9 mouse cellular contexts compared by ENCODE assay signal in genomic region chr2:146958398-146958911, GRCm38 (mm10). TPM values are rescaled to one million over a fixed set of nuclear protein-coding genes. Genes with fewer than 3 reads are reported as not detected.
DNase-seq lines count a peak whose midpoint lies in the region; ATAC-seq and TF ChIP-seq lines count a peak whose summit lies in the region.
"Had no signal": no experiment of that assay in that cellular context is flagged by ENCODE, and none has a peak within 500 bp of the region (broad histone marks: within the 10 kb centered on the region; RNA-seq: fewer than 3 reads in every experiment).

No protein-coding gene starts in this region.

- WGBS in heart, embryonic 11.5 days (ENCODE audit: insufficient replicate concordance): 42% methylated on average over 11 of the region's 11 CpGs
- WGBS in hindbrain, embryonic 11.5 days: 14% methylated on average over 11 of the region's 11 CpGs

- H3K36me3 ChIP-seq in heart, embryonic 11.5 days (ENCODE audit: control insufficient read depth, insufficient read depth, low read length): no peaks in the 10 kb centered on the region
- H3K36me3 ChIP-seq in hindbrain, embryonic 11.5 days (ENCODE audit: control insufficient read depth, insufficient read depth, low read length): no peaks in the 10 kb centered on the region

- no peaks in the 10 kb centered on the region for H3K27me3 ChIP-seq in heart, embryonic 11.5 days (ENCODE audit: control insufficient read depth, insufficient read depth, low read length)
- peaks cover 12% of the 10 kb centered on the region for H3K27me3 ChIP-seq in hindbrain, embryonic 11.5 days (ENCODE audit: control insufficient read depth, insufficient read depth, low read length)

- H3K9ac ChIP-seq in heart, embryonic 11.5 days (ENCODE audit: low read depth, low read length): no peak overlapping the region
- no peak overlapping the region for H3K9ac ChIP-seq in hindbrain, embryonic 11.5 days (ENCODE audit: low read depth, low read length)

- DNase-seq in heart, postnatal 36 days: no peak
- DNase-seq in hindbrain, embryonic 11.5 days (ENCODE audit: low spot score): peak; percentile 62
- DNase-seq in left cerebral cortex, postnatal 4 days: peak; percentile 36
- DNase-seq in right cerebral cortex, adult 2 months (ENCODE audit: low spot score in 2 of 2): peak; percentile 35 to 53
- DNase-seq in Muller cell, postnatal 12 days (ENCODE audit: inconsistent ontology term): no peak

- no peak for TF ChIP-seq POLR2A in cortical plate, adult 2 months (IDR thresholded peaks at IDR 0.05; ENCODE audit: extremely low read depth, insufficient read depth, low read length)

- no peak for ATAC-seq in heart, embryonic 11.5 days (replicated peaks; ENCODE audit: insufficient number of reproducible peaks, low FRiP score, low TSS enrichment)
- peak; percentile 88 for ATAC-seq in hindbrain, embryonic 11.5 days (ENCODE audit: low FRiP score)
- no peak for ATAC-seq in granulocyte monocyte progenitor cell, adult 5-6 weeks (replicated peaks; ENCODE audit: poor library complexity, severe bottlenecking)

- no peaks in the 10 kb centered on the region for H3K4me1 ChIP-seq in heart, embryonic 11.5 days (ENCODE audit: control insufficient read depth, insufficient read depth, low read length)
- H3K4me1 ChIP-seq in cortical plate, adult 2 months (ENCODE audit: control insufficient read depth, insufficient read depth, low read length): peaks cover 1% of the 10 kb centered on the region
- no peaks in the 10 kb centered on the region for H3K4me1 ChIP-seq in hindbrain, embryonic 11.5 days (replicated peaks; ENCODE audit: control insufficient read depth, insufficient read depth, low read length)

- no peaks in the 10 kb centered on the region for H3K9me3 ChIP-seq in heart, embryonic 11.5 days (replicated peaks; ENCODE audit: control insufficient read depth, low read length)
- H3K9me3 ChIP-seq in hindbrain, embryonic 11.5 days (ENCODE audit: control insufficient read depth, low read length): no peaks in the 10 kb centered on the region

- no peak for TF ChIP-seq CTCF in cortical plate, adult 2 months (IDR thresholded peaks at IDR 0.05; ENCODE audit: extremely low read depth, insufficient read depth, low read length)

- peak overlapping the region; percentile 30 for H3K4me3 ChIP-seq in heart, embryonic 11.5 days (ENCODE audit: low read depth, low read length)
- peak overlapping the region; percentile 21 for H3K4me3 ChIP-seq in cortical plate, adult 2 months (ENCODE audit: insufficient read depth, low read length)
- peak overlapping the region; percentile 22 for H3K4me3 ChIP-seq in hindbrain, embryonic 11.5 days (ENCODE audit: low read depth, low read length)
- H3K4me3 ChIP-seq: myocyte had no signal

- intact Hi-C loops in heart, postnatal 36 days (cut with DNase I): loop anchor here (5.0 kb wide), 3 partner anchors 299 to 349 kb away; no protein-coding TSS in a partner anchor
- intact Hi-C loops in left cerebral cortex, postnatal 4 days (cut with DNase I): loop anchor here (2.0 to 10.0 kb wide), 2 partner anchors 220 to 324 kb away; no protein-coding TSS in a partner anchor

- no peak overlapping the region for H3K27ac ChIP-seq in heart, embryonic 11.5 days (ENCODE audit: low read depth, low read length)
- 0 out of 2 replicates have a peak overlapping the region, but pooled peaks have one; percentile 29 for H3K27ac ChIP-seq in cortical plate, adult 2 months (ENCODE audit: insufficient read depth, low read length)
- peak overlapping the region; percentile 47; the same call in 1 of the 2 replicates for H3K27ac ChIP-seq in hindbrain, embryonic 11.5 days (ENCODE audit: low read depth, low read length)

- peak overlapping the region; percentile 66 for H3K4me2 ChIP-seq in heart, embryonic 11.5 days
- peak overlapping the region; percentile 40 for H3K4me2 ChIP-seq in hindbrain, embryonic 11.5 days (replicated peaks; ENCODE audit: low read depth, low read length)

RNA-seq across cellular contexts. Expression of gene Xrn2, which starts 54.3 kb away (rescaled TPM):
- 70.3 and 71.7 TPM in 2 replicates for polyA plus RNA-seq in heart, embryonic 11.5 days (2014; fragmentation: Nextera tagmentation; extraction: Ambion mirVana)
- total RNA-seq in heart, postnatal 36 days (2021): 10 to 100 TPM; 29.3 to 32.3 TPM
- 27.6 and 28.1 TPM in 2 replicates for polyA plus RNA-seq in cortical plate, adult 2 months (2012; rRNA removed)
- 102 and 111 TPM in 2 replicates for polyA plus RNA-seq in hindbrain, embryonic 11.5 days (2014; fragmentation: Nextera tagmentation; extraction: Ambion mirVana)
- 10 to 100 TPM; 92.3 to 94.5 TPM for total RNA-seq in left cerebral cortex, postnatal 4 days (2021)
- total RNA-seq in granulocyte monocyte progenitor cell, adult 5-6 weeks (2014; fragmentation: Nextera tagmentation): 65.4 and 71.1 TPM in 2 replicates
- 137 and 164 TPM in 2 replicates for total RNA-seq in granulocyte monocyte progenitor cell, adult 5-6 weeks (2017)

Comparison
In these comparisons a context has a peak if more than half of its experiments do, and no peak if none do; other contexts are left out.
1. DNase-seq: peak in hindbrain, embryonic 11.5 days (single experiment), left cerebral cortex, postnatal 4 days (single experiment) and right cerebral cortex, adult 2 months (2 of 2); none in heart, postnatal 36 days (0 of 2) and Muller cell, postnatal 12 days (single experiment).
2. Peak in every context shown above with its lines, with median percentiles within 50 percentile points of each other: H3K4me3 ChIP-seq.